Mouse (Mus musculus): ENCODE results near the gene Mef2b.

GRCm38 (mm10) chr8:70092786-70093185, 46.7 kb upstream of the Mef2b start:
- TF ChIP-seq CTCF (IDR thresholded peaks at IDR 0.05; ENCODE audit: low read depth) (no peak), EP300 (IDR thresholded peaks at IDR 0.05; ENCODE audit: low read depth) (no peak)
